Mouse (Mus musculus) embryonic facial prominence, embryonic 15.5 days (tissue): Measurements from ENCODE around the gene Mmp24. TPM values are rescaled to one million over a fixed set of nuclear protein-coding genes. Genes with fewer than 3 reads are reported as not detected.
"Not testable (repeated sequence)": the region's sequence is repeated elsewhere in the genome, so short reads cannot be mapped to it uniquely, and the experiment has no call there.

Experiments used
- ATAC-seq: fragments of 200-750 bp; cut with Nextera tagmentation; 2 replicates; pipeline ENCODE4 v1.8.0; 2017; ENCODE audit warnings: low read depth, moderate TSS enrichment; ENCODE audit not compliant: insufficient number of reproducible peaks, low FRiP score, low TSS enrichment
- H3K27ac ChIP-seq: fragments of 300-500 bp; sonication (generic); replicated peaks from 2 replicates; pipeline ENCODE4 v1.5.1; 2015; ENCODE audit warnings: mild to moderate bottlenecking, inconsistent platforms
- H3K27me3 ChIP-seq: fragments of 300-500 bp; sonication (generic); 2 replicates; pipeline ENCODE4 v1.6.1; 2015; ENCODE audit warnings: inconsistent platforms
- H3K36me3 ChIP-seq: fragments of 300-500 bp; sonication (generic); 2 replicates; pipeline ENCODE4 v1.6.1; 2015; ENCODE audit warnings: mild to moderate bottlenecking, inconsistent platforms
- H3K4me1 ChIP-seq: fragments of 300-500 bp; sonication (generic); 2 replicates; pipeline ENCODE4 v1.6.1; 2015; ENCODE audit warnings: inconsistent platforms
- H3K4me2 ChIP-seq: fragments of 300-500 bp; sonication (generic); replicated peaks from 2 replicates; pipeline ENCODE4 v1.6.1; 2015; ENCODE audit warnings: mild to moderate bottlenecking, inconsistent platforms
- H3K4me3 ChIP-seq: fragments of 300-500 bp; sonication (generic); replicated peaks from 2 replicates; pipeline ENCODE4 v1.5.1; 2015; ENCODE audit warnings: mild to moderate bottlenecking, inconsistent platforms
- H3K9ac ChIP-seq: fragments of 300-500 bp; sonication (generic); 2 replicates; pipeline ENCODE4 v1.6.1; 2015; ENCODE audit warnings: inconsistent platforms
- H3K9me3 ChIP-seq: fragments of 300-500 bp; sonication (generic); replicated peaks from 2 replicates; pipeline ENCODE4 v1.6.1; 2016; ENCODE audit warnings: inconsistent platforms
- WGBS: fragments of 180-500 bp; shearing (Covaris S2); methylation state at CpG from one replicate; pipeline ENCODE4 v1.1.7; 2015; 5-methylcytosine and 5-hydroxymethylcytosine counted together
- polyA plus RNA-seq: library from polyadenylated mRNA; unstranded; fragments of >200 nt; fragmentation: Nextera tagmentation; extraction: Ambion mirVana; gene quantifications from 2 replicates; pipeline ENCODE4 v1.2.1, GENCODE M21; 2015

Mmp24 gene
- polyA plus RNA-seq, 1 experiment from 2014 or later: 0.11 TPM

DNA sequence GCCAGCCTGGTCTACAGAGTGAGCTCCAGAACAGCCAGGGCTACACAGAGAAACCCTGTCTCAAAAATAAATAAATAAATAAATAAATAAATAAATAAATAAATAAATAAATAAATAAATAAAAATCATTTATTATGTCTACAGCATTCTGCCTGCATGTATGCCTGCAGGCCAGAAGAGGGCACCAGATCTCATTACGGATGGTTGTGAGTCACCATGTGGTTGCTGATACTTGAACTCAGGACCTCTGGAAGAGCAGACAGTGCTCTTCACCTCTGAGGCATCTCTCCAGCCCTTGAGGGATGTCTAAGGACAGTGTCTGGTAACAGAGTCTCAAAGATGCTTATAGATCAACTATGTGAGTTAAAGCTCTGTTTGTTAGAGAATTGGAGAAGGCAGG, 56.9 kb downstream of the Mmp24 start:
- not testable (repeated sequence) for H3K27me3 ChIP-seq, H3K36me3 ChIP-seq, ATAC-seq, H3K27ac ChIP-seq, H3K4me2 ChIP-seq, H3K9ac ChIP-seq, H3K4me3 ChIP-seq, H3K9me3 ChIP-seq
- WGBS: 61% methylated on average over 1 of the region's 1 CpGs
- H3K4me1 ChIP-seq: peaks cover 11% of the 10 kb centered on the region

DNA sequence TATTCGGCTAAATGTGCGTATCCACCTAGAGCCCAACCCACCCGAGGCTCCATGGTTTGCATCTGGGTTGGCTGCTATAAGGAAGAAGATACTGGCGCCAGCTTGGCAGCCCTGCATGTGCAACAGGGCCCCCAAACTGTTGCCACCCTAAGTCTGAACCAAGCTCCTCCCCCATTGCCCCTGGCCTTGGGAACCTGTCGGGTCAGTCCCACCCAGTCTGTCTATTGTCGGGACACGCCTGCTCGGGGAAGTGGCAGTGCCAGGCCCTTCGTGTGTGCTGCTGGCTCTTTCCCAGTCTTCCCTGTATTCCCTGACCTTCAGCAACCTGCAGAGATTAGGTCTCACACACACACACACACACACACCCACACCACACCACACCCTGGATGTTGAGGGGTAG, 59.6 kb downstream of the Mmp24 start, which contains the start of gene Fam83c:
Fam83c (minus strand) TSS at position 123 of the 400 bp plus-strand sequence.
- Histone ChIP-seq H3K27me3 (no peaks in the 10 kb centered on the region), H3K9me3 (no peaks in the 10 kb centered on the region), H3K4me2 (peak within 1 kb of the TSS; percentile 34), H3K4me3 (peak within 1 kb of the TSS; percentile 22), H3K9ac (no peak within 1 kb of the TSS), H3K4me1 (0 out of 2 replicates have a peak, but pooled peaks cover 4% of the 10 kb centered on the region), H3K27ac (peak within 1 kb of the TSS; percentile 13; the same call in 1 of the 2 replicates), H3K36me3 (no peaks in the 10 kb centered on the region)
- no peak for ATAC-seq
- WGBS: 44% methylated on average over 9 of the region's 9 CpGs

DNA sequence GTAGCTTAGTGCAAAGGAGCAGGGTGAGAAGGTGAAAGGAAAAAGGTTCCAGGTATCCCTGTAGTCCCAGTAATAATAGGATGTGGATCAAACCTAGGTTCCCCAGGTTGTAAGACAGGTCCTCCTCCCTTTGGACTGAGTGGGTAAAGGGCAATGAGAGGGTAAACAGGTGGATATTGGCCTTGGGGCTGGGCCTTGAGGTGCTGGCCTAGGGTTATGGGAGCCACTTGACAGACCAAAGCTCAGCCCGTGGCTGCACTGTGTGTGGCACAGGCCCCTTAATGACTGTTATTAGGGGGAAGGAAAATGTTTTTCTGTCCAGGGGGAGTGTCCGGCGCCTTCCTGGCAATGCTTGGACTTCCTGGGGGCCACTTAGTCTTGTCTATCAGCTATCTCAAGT, 62.8 kb downstream of the Mmp24 start:
- H3K27ac ChIP-seq: no peak overlapping the region
- H3K9ac ChIP-seq: no peak overlapping the region
- H3K27me3 ChIP-seq: no peaks in the 10 kb centered on the region
- H3K4me2 ChIP-seq: no peak overlapping the region
- WGBS: 66% methylated on average over 3 of the region's 3 CpGs
- H3K9me3 ChIP-seq: no peaks in the 10 kb centered on the region
- H3K4me3 ChIP-seq: no peak overlapping the region
- H3K4me1 ChIP-seq: no peaks in the 10 kb centered on the region
- no peak for ATAC-seq
- H3K36me3 ChIP-seq: no peaks in the 10 kb centered on the region

DNA sequence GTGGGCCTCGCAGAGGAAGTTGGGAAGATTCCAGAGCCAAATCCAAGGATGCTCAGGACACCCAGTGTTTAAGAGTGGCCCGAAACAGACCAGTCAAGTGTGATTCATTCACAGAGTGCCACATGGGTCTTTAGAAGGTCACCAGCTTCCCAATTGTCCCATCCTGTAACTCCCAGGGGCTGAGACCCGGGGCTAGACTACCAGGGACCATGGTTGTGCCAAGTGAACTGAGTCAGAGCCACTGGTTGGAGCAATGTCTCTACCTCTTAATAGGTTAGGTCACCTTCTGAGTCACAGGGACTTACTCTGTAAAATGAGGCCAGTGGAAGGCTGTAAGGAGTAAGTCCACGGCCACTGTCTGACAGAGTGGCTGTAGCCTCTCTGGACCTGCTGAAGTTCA, 63.8 kb downstream of the Mmp24 start:
- no peaks in the 10 kb centered on the region for H3K27me3 ChIP-seq
- no peaks in the 10 kb centered on the region for H3K9me3 ChIP-seq
- no peak overlapping the region for H3K4me2 ChIP-seq
- no peaks in the 10 kb centered on the region for H3K36me3 ChIP-seq
- no peak overlapping the region for H3K9ac ChIP-seq
- 76% methylated on average over 4 of the region's 4 CpGs for WGBS
- no peak overlapping the region for H3K27ac ChIP-seq
- H3K4me3 ChIP-seq: no peak overlapping the region
- no peaks in the 10 kb centered on the region for H3K4me1 ChIP-seq
- no peak for ATAC-seq

DNA sequence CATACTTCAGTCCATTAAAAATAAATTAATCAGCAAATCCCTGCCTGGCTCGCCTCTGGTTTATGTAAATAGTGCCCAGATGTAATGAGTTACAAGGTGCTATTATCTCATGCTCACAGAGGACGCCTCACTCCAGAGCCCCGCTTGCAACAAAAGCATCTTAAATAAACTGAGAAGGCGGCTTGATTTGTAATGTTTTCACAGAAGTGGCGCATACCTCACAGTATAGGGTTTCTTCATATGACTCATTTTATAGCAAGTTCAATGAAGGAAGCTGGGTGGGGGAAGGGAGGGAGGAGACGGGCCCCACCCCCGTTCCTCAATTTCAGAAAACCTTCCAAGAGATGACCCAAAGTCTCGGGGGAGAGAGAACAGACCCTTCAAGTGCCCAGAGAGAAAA, 71.8 kb downstream of the Mmp24 start:
- H3K4me2 ChIP-seq: no peak overlapping the region
- no peak overlapping the region for H3K9ac ChIP-seq
- H3K27me3 ChIP-seq: no peaks in the 10 kb centered on the region
- H3K9me3 ChIP-seq: no peaks in the 10 kb centered on the region
- H3K36me3 ChIP-seq: peaks cover 56% of the 10 kb centered on the region
- ATAC-seq: no peak
- H3K4me3 ChIP-seq: no peak overlapping the region
- 70% methylated on average over 8 of the region's 8 CpGs for WGBS
- no peak overlapping the region for H3K27ac ChIP-seq
- no peaks in the 10 kb centered on the region for H3K4me1 ChIP-seq

DNA sequence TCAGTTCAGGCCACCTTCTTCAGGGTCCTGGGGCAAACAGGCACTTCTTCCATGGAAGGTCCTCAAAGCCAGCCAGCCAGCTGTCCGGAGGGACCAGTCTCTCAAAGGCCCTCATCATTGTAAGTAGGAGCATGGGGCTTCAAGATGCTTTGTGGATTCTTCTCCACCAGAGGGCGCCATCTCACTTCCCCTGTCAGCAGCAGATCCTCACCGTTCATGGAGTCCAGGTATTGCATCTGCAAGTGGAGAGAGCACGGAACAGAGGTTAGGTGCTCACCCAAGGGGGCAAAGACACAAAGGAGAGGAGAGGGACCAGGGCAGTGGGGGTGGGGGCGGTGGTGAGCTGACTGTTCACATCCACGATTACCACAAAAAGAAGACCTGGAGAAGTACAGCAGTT, 73.1 kb downstream of the Mmp24 start:
- no peaks in the 10 kb centered on the region for H3K27me3 ChIP-seq
- no peak overlapping the region for H3K9ac ChIP-seq
- ATAC-seq: no peak
- 38% methylated on average over 6 of the region's 6 CpGs for WGBS
- no peak overlapping the region for H3K4me2 ChIP-seq
- H3K36me3 ChIP-seq: peaks cover 64% of the 10 kb centered on the region
- no peak overlapping the region for H3K4me3 ChIP-seq
- H3K9me3 ChIP-seq: no peaks in the 10 kb centered on the region
- no peak overlapping the region for H3K27ac ChIP-seq
- H3K4me1 ChIP-seq: no peaks in the 10 kb centered on the region

DNA sequence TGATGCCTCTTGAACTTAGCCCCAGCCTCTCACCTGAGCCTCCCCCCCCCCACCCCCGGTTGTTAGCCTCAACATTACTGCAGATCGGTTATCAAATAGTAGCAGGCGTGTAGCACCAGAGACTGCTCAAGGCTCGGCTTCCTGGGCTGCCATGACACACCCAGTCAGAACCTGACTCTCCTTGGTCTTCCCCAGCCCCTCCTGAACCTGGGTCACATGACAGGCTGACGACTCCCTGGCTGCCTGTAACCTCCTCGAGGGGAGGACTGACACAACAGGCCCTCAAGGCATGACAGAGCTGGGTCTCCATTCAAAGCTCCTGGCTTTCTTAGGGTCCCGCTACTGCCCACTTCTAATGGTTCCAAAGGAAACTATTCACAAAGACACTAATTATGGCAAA, 74.3 kb downstream of the Mmp24 start:
- Histone ChIP-seq H3K27me3 (no peaks in the 10 kb centered on the region), H3K36me3 (peaks cover 65% of the 10 kb centered on the region), H3K4me2 (no peak overlapping the region), H3K27ac (no peak overlapping the region), H3K4me1 (no peaks in the 10 kb centered on the region), H3K4me3 (no peak overlapping the region), H3K9ac (no peak overlapping the region), H3K9me3 (no peaks in the 10 kb centered on the region)
- 56% methylated on average over 7 of the region's 7 CpGs for WGBS
- ATAC-seq: no peak

DNA sequence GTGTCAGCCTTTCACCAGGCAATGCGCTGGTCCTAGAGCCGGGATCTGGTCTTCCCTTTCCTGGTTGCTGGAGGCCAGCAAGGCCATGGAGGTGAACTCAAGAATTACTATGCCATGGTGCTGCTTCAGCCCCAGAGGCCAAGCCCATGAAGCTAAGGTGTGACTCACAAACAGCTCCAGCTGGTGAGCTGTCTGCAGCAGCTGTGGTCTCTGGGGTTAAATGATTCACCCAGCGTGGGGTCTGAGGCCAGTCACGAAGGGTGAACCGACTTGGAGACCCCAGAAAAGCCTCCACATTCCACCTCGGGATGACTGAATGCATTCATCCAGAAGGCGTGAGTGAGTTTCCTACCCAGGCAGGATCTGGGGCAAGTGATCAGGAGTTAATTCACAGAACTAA, 75.0 kb downstream of the Mmp24 start:
- WGBS: 84% methylated on average over 7 of the region's 7 CpGs
- H3K9me3 ChIP-seq: no peaks in the 10 kb centered on the region
- peaks cover 60% of the 10 kb centered on the region for H3K36me3 ChIP-seq
- no peaks in the 10 kb centered on the region for H3K27me3 ChIP-seq
- no peaks in the 10 kb centered on the region for H3K4me1 ChIP-seq
- no peak overlapping the region for H3K9ac ChIP-seq
- ATAC-seq: no peak
- H3K4me3 ChIP-seq: no peak overlapping the region
- H3K4me2 ChIP-seq: no peak overlapping the region
- H3K27ac ChIP-seq: no peak overlapping the region

DNA sequence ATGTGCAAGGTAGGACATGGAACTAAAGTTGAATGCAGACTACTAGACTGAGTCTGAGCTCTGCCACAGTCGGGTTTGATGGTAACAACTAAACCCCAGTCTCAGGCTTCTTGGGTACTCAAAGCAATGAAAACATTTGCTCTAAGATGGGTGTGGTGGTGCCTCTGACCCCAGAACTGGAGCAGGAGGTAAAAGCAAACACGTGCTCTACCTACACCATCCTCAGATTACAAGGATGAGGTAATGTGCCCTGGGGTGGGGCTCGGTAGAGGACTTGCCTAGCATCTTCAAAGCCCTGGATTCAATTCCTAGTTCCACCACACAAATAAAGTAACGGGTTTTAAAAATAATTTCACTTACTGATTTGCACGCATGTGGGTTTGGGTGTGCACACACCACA, 77.4 kb downstream of the Mmp24 start:
- H3K27ac ChIP-seq: no peak overlapping the region
- H3K27me3 ChIP-seq: no peaks in the 10 kb centered on the region
- 65% methylated on average over 5 of the region's 5 CpGs for WGBS
- no peaks in the 10 kb centered on the region for H3K9me3 ChIP-seq
- peaks cover 60% of the 10 kb centered on the region for H3K36me3 ChIP-seq
- H3K4me3 ChIP-seq: no peak overlapping the region
- no peak overlapping the region for H3K4me2 ChIP-seq
- no peak for ATAC-seq
- H3K4me1 ChIP-seq: no peaks in the 10 kb centered on the region
- H3K9ac ChIP-seq: no peak overlapping the region

DNA sequence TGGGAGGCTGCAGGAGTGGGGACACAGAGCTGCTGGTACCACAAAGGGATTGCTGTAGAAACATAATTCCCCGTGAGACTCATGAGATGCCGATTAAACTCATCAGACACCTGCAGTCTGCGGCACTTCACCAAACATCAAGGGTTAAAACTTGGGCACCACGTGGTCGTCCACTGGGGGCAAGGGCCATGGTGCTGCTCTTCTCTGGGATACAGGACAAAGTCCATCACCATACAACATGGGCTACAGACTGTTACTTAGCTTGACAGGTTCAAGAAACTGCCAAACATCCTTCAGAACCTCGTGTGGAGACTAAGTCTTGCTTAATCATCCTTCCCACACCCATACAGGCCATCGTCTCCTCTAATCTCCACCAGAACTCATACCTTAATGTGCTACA, 85.0 kb downstream of the Mmp24 start:
- H3K4me2 ChIP-seq: no peak overlapping the region
- WGBS: 82% methylated on average over 7 of the region's 7 CpGs

DNA sequence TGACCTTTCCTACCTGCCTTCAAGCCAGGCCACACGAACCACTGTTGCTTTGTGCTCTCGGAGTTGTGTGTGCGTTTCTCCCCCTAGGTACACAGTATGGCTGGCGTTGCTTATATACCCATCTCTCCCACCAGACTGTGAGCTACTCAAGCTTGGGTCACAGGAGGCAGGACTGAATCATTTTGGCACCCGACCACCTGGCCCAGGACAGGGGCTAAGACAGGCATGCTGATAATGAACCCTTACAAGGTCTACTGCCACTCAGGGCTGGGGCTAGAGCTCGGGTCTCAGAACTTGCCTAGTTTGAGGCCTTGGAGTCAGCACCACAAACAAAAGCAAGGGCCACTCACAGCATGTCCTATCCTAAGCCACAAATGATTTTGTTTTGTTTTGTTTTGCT, 86.4 kb downstream of the Mmp24 start:
- Histone ChIP-seq H3K4me1 (no peaks in the 10 kb centered on the region), H3K27me3 (no peaks in the 10 kb centered on the region), H3K9me3 (no peaks in the 10 kb centered on the region), H3K4me2 (no peak overlapping the region), H3K36me3 (peaks cover 22% of the 10 kb centered on the region; the same call in 1 of the 2 replicates), H3K9ac (no peak overlapping the region), H3K27ac (no peak overlapping the region), H3K4me3 (no peak overlapping the region)
- 89% methylated on average over 6 of the region's 6 CpGs for WGBS
- ATAC-seq: no peak

More for the DNA sequence above, 85.0 kb downstream of the Mmp24 start:
- Histone ChIP-seq H3K27me3 (no peaks in the 10 kb centered on the region), H3K4me1 (no peaks in the 10 kb centered on the region), H3K9me3 (no peaks in the 10 kb centered on the region), H3K4me3 (no peak overlapping the region), H3K9ac (no peak overlapping the region), H3K27ac (no peak overlapping the region), H3K36me3 (peaks cover 30% of the 10 kb centered on the region; the same call in 1 of the 2 replicates)
- ATAC-seq: no peak

DNA sequence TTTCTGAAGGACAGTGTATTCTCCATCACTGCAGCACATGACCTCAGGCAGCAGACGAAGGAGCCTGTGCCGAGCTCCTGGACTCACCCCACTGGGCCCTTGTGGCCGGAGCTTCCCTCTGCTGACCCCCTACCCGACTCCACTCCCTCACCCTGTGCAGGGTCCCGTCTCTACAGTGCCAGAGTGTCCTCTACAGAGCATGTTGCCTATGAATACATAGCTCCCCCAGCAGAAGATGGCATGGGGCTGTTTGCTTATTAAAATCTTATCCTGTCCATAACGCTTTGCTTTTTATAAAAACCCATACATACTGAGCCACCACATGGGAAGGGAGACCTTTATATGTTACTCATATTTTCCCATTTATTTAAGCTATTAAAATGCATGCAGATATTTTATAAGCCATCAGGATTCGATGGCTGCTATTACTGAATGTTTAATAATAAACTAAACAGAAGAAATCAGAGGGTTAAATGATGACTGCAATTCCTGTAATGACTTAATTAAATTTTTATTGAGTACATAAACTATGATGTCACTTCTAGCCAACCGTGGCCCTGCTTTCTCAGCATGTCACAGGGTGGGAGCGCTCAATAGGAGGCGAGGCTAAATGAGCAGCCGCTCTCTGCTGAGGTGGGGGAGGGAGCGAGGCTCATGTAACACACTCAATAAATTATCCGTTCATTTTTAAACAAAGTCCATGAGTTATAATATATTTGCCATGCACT, 87.6 kb downstream of the Mmp24 start:
- H3K4me3 ChIP-seq: no peak overlapping the region
- ATAC-seq: no peak; the same call in 1 of the 2 replicates
- no peaks in the 10 kb centered on the region for H3K27me3 ChIP-seq
- no peak overlapping the region for H3K27ac ChIP-seq
- 70% methylated on average over 13 of the region's 13 CpGs for WGBS
- H3K4me1 ChIP-seq: no peaks in the 10 kb centered on the region
- H3K9me3 ChIP-seq: no peaks in the 10 kb centered on the region
- no peak overlapping the region for H3K9ac ChIP-seq
- H3K4me2 ChIP-seq: no peak overlapping the region
- H3K36me3 ChIP-seq: peaks cover 15% of the 10 kb centered on the region; the same call in 1 of the 2 replicates
